Comparison of ENCODE assay signal across 14 mouse cellular contexts in the genomic region with DNA sequence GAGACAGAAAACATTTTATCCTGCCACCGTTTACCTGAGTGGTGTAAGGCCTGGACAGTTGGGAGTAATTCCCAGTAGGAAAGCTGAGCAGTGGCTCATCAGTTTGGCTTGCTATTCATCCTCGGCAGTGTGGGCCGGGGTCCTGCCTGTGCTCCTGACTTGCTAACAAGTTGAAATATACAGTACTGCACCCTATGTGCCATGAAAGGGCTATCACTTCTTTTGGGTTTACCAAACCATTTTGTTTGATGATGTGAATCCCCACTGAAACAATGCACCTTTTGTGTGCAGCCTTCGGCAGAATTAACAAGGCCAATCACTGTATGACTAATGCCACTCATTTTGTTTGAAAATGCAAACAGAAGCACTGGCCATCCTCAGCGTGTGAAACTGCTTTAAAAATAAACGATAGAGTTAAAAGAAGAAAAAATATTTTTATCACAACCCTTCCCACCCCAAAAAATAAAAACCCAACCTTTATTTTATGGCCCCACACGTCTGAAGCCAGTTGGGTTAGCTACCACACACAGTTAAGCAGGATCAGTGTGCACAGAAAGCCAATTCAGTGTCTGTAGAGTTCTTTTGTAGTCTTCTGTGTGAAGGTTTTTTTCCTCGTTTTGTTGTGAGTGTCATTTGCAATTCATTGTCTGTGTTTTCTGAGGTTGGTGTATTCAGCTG.
DNase-seq lines count a peak whose midpoint lies in the region; ATAC-seq lines count a peak whose summit lies in the region.
"Had no signal": no experiment of that assay in that cellular context is flagged by ENCODE, and none has a peak within 500 bp of the region (broad histone marks: within the 10 kb centered on the region; RNA-seq: fewer than 3 reads in every experiment).

No protein-coding gene starts in this region.

- peak; percentile 73 for DNase-seq in heart, adult 11 months
- DNase-seq in heart, adult 9 months (ENCODE audit: low spot score in 2 of 2), result no peak
- no peak for DNase-seq in lung, postnatal 4 days
- DNase-seq in hindbrain, embryonic 14.5 days (ENCODE audit: low spot score), result no peak
- no peak for DNase-seq in cerebellum, postnatal 25 days
- no peak for DNase-seq in gastrocnemius, postnatal 10 days
- DNase-seq: cerebellum, postnatal 10 days; layer of hippocampus, adult 9-11 months; liver, embryonic 13.5 days; right cerebral cortex, adult 18-20 months had no signal

- no peak for ATAC-seq in lung, embryonic 16.5 days (ENCODE audit: low read depth)
- peak; percentile 41; the same call in 1 of the 2 replicates for ATAC-seq in hindbrain, embryonic 14.5 days (ENCODE audit: low FRiP score)
- ATAC-seq in neural tube, embryonic 14.5 days (ENCODE audit: low read depth), result no peak
- ATAC-seq: inflammation-experienced regulatory T-cells, adult 6 months had no signal

- H3K4me1 ChIP-seq in lung, embryonic 16.5 days (replicated peaks; ENCODE audit: control insufficient read depth, insufficient read depth, low read length), result 0 out of 2 replicates have a peak, but pooled peaks cover 3% of the 10 kb centered on the region
- H3K4me1 ChIP-seq in hindbrain, embryonic 14.5 days (replicated peaks; ENCODE audit: control insufficient read depth, insufficient read depth, low read length), result peaks cover 8% of the 10 kb centered on the region
- H3K4me1 ChIP-seq in neural tube, embryonic 14.5 days (ENCODE audit: control insufficient read depth, insufficient read depth, low read length), result no peaks in the 10 kb centered on the region
- H3K4me1 ChIP-seq: liver, embryonic 13.5 days had no signal

- H3K4me3 ChIP-seq in lung, embryonic 16.5 days (ENCODE audit: low read length), result no peak overlapping the region
- no peak overlapping the region for H3K4me3 ChIP-seq in hindbrain, embryonic 14.5 days (replicated peaks; ENCODE audit: low read length)
- no peak overlapping the region for H3K4me3 ChIP-seq in neural tube, embryonic 14.5 days (ENCODE audit: low read depth, low read length)
- H3K4me3 ChIP-seq: erythroblast, embryonic 14.5 days; liver, embryonic 13.5 days had no signal

- peak overlapping the region; percentile 53; the same call in 1 of the 2 replicates for H3K27ac ChIP-seq in lung, embryonic 16.5 days (ENCODE audit: low read length)
- H3K27ac ChIP-seq in hindbrain, embryonic 14.5 days, result peak overlapping the region; percentile 74
- peak overlapping the region; percentile 60 for H3K27ac ChIP-seq in neural tube, embryonic 14.5 days (ENCODE audit: low read depth, low read length)
- H3K27ac ChIP-seq: liver, embryonic 13.5 days had no signal

- peaks cover 3% of the 10 kb centered on the region for H3K36me3 ChIP-seq in lung, embryonic 16.5 days (ENCODE audit: control insufficient read depth, insufficient read depth, low read length)
- H3K36me3 ChIP-seq in hindbrain, embryonic 14.5 days (replicated peaks; ENCODE audit: control insufficient read depth, insufficient read depth), result peaks cover 6% of the 10 kb centered on the region; the same call in 1 of the 2 replicates
- no peaks in the 10 kb centered on the region for H3K36me3 ChIP-seq in neural tube, embryonic 14.5 days (ENCODE audit: control insufficient read depth, insufficient read depth, low read length)

- no peaks in the 10 kb centered on the region for H3K9me3 ChIP-seq in lung, embryonic 16.5 days (ENCODE audit: control insufficient read depth, low read length)
- no peaks in the 10 kb centered on the region for H3K9me3 ChIP-seq in hindbrain, embryonic 14.5 days (ENCODE audit: control insufficient read depth, low read length)
- H3K9me3 ChIP-seq in neural tube, embryonic 14.5 days (ENCODE audit: control insufficient read depth, low read length), result no peaks in the 10 kb centered on the region
- H3K9me3 ChIP-seq: liver, embryonic 13.5 days had no signal

- no peaks in the 10 kb centered on the region for H3K27me3 ChIP-seq in lung, embryonic 16.5 days (ENCODE audit: control insufficient read depth, insufficient read depth, low read depth, low read length)
- H3K27me3 ChIP-seq in hindbrain, embryonic 14.5 days (ENCODE audit: control insufficient read depth, insufficient read depth, low read length), result no peaks in the 10 kb centered on the region
- H3K27me3 ChIP-seq in neural tube, embryonic 14.5 days (ENCODE audit: control insufficient read depth, insufficient read depth, low read length), result no peaks in the 10 kb centered on the region
- H3K27me3 ChIP-seq: liver, embryonic 13.5 days had no signal

- no peak overlapping the region for H3K9ac ChIP-seq in lung, embryonic 16.5 days (ENCODE audit: low read length)
- no peak overlapping the region for H3K9ac ChIP-seq in hindbrain, embryonic 14.5 days
- H3K9ac ChIP-seq in neural tube, embryonic 14.5 days (replicated peaks; ENCODE audit: low read depth, low read length), result no peak overlapping the region
- H3K9ac ChIP-seq: liver, embryonic 13.5 days had no signal

- no peak overlapping the region for H3K4me2 ChIP-seq in lung, embryonic 16.5 days (ENCODE audit: low read depth, low read length)
- H3K4me2 ChIP-seq in hindbrain, embryonic 14.5 days (replicated peaks), result 0 out of 2 replicates have a peak overlapping the region, but pooled peaks have one; percentile 22
- no peak overlapping the region for H3K4me2 ChIP-seq in neural tube, embryonic 14.5 days (ENCODE audit: low read depth, low read length)
- H3K4me2 ChIP-seq: liver, embryonic 13.5 days had no signal

- 51% methylated on average over 8 of the region's 8 CpGs for WGBS in lung, embryonic 16.5 days
- WGBS in hindbrain, embryonic 14.5 days, result 11% methylated on average over 8 of the region's 8 CpGs
- 11% methylated on average over 8 of the region's 8 CpGs for WGBS in neural tube, embryonic 14.5 days
